Mouse (Mus musculus): ENCODE data around the gene Tomm40l.

DNA sequence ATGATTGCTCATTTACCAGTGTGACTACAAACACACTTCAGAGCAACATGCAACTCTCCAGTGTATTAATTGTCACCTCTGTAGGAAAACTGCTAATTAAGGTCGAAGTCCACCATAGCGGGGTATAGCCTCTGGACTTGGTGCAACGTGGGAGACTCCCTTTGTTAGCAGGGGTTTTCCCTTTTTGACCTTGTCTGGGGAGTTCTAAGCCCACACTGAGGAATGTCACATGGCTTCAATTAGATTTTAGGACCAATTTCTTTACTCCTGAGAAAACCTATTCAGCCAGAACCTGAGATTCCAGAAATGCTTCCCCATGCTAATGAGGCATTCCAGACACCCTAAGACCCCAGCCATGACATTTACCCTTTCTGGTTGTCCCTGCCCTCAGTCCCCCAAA lies 7.9 kb upstream of the Tomm40l start:
- no peak for TF ChIP-seq TAL1 (conservative IDR thresholded peaks at IDR 0.05; ENCODE audit: low read depth, low read length)
- TF ChIP-seq CTCF (IDR thresholded peaks at IDR 0.05; ENCODE audit: low read depth, low read length) = no peak
- TF ChIP-seq POLR2AphosphoS5 (IDR thresholded peaks at IDR 0.05; ENCODE audit: insufficient replicate concordance, low read depth, low read length) = no peak
